Mouse (Mus musculus) C2C12 (cell line): Measurements from ENCODE around the gene Btc.

Experiments used
- MYOD1 ChIP-seq: IDR thresholded peaks from one replicate; pipeline ENCODE4 v1.6.1; 2011; ENCODE audit warnings: low read depth; ENCODE audit not compliant: control insufficient read depth, insufficient read length
- USF1 ChIP-seq: IDR thresholded peaks from one replicate; pipeline ENCODE4 v1.6.1; 2011; ENCODE audit warnings: low read depth, mild to moderate bottlenecking, control low read depth, moderate library complexity

- TF ChIP-seq MYOD1: no peak
- TF ChIP-seq USF1: no peak
Observed at GRCm38 (mm10) chr5:91404263-91404662, 1.5 kb upstream of the Btc start.
